Mouse (Mus musculus): Measurements from ENCODE around the gene Aggf1. TPM values are rescaled to one million over a fixed set of nuclear protein-coding genes. Genes with fewer than 3 reads are reported as not detected.
A peak's percentile ranks its signal among the peaks of the same experiment; 100 is the strongest.

Aggf1 gene
- polyA plus RNA-seq, 1 experiment from 2014 or later = 20.4 TPM

- no peak for ATAC-seq (ENCODE audit: extremely low read depth, insufficient number of reproducible peaks, low FRiP score, low TSS enrichment)
- Histone ChIP-seq H3K9ac (no peak overlapping the region), H3K4me1 (peaks cover 56% of the 10 kb centered on the region), H3K9me3 (no peaks in the 10 kb centered on the region; the same call in 1 of the 2 replicates), H3K4me2 (no peak overlapping the region), H3K4me3 (no peak overlapping the region), H3K27ac (replicated peaks) (no peak overlapping the region), H3K27me3 (replicated peaks) (no peaks in the 10 kb centered on the region), H3K36me3 (peaks cover 29% of the 10 kb centered on the region)
- 46% methylated on average over 11 of the region's 11 CpGs for WGBS
Observed at GRCm38 (mm10) chr13:95330507-95330906, 44.6 kb downstream of the Aggf1 start.

DNA sequence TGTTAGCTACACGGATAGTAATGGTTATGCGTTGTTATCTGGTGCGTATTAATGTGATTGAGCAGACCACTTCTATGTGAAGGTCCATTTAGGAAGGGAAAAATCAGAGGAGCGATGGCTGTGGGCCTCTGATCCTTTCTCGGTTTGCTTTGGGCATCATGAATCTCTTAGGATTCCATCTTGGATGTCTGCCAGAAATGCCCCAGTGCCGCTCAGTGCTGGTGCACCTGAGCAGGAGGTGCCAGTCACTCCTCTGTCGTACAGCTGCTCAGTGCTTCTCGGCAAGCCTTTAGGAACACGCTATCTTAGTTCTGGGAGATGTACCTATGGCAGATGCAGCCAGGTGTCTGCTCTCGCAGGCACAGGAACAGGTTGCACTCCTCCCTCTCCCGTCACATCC, 46.4 kb downstream of the Aggf1 start:
- H3K4me2 ChIP-seq = no peak overlapping the region
- no peak overlapping the region for H3K27ac ChIP-seq (replicated peaks)
- no peak for ATAC-seq (ENCODE audit: extremely low read depth, insufficient number of reproducible peaks, low FRiP score, low TSS enrichment)
- H3K36me3 ChIP-seq = peaks cover 14% of the 10 kb centered on the region; the same call in 1 of the 2 replicates
- no peak overlapping the region for H3K9ac ChIP-seq
- 77% methylated on average over 11 of the region's 11 CpGs for WGBS
- no peak overlapping the region for H3K4me3 ChIP-seq
- peaks cover 56% of the 10 kb centered on the region for H3K4me1 ChIP-seq
- H3K9me3 ChIP-seq = no peaks in the 10 kb centered on the region
- H3K27me3 ChIP-seq (replicated peaks) = no peaks in the 10 kb centered on the region

- peak overlapping the region; percentile 93 for H3K4me3 ChIP-seq
- ATAC-seq (ENCODE audit: extremely low read depth, insufficient number of reproducible peaks, low FRiP score, low TSS enrichment) = no peak
- 10% methylated on average over 5 of the region's 5 CpGs for WGBS
- peak overlapping the region; percentile 98 for H3K27ac ChIP-seq (replicated peaks)
- no peaks in the 10 kb centered on the region for H3K27me3 ChIP-seq (replicated peaks)
- peak overlapping the region; percentile 91 for H3K4me2 ChIP-seq
- H3K9ac ChIP-seq = peak overlapping the region; percentile 99
- peaks cover 53% of the 10 kb centered on the region for H3K4me1 ChIP-seq
- peaks cover 14% of the 10 kb centered on the region; the same call in 1 of the 2 replicates for H3K36me3 ChIP-seq
- no peaks in the 10 kb centered on the region for H3K9me3 ChIP-seq
Observed at GRCm38 (mm10) chr13:95327345-95327741, 47.8 kb downstream of the Aggf1 start.

- Histone ChIP-seq H3K4me2 (peak overlapping the region; percentile 91), H3K9me3 (no peaks in the 10 kb centered on the region), H3K4me1 (peaks cover 48% of the 10 kb centered on the region), H3K27me3 (replicated peaks) (no peaks in the 10 kb centered on the region), H3K9ac (peak overlapping the region; percentile 99), H3K4me3 (peak overlapping the region; percentile 93), H3K36me3 (peaks cover 14% of the 10 kb centered on the region; the same call in 1 of the 2 replicates), H3K27ac (replicated peaks) (peak overlapping the region; percentile 98)
- no peak for ATAC-seq (ENCODE audit: extremely low read depth, insufficient number of reproducible peaks, low FRiP score, low TSS enrichment)
- 15% methylated on average over 21 of the region's 21 CpGs for WGBS
Observed at GRCm38 (mm10) chr13:95326611-95327344, 48.4 kb downstream of the Aggf1 start.

DNA sequence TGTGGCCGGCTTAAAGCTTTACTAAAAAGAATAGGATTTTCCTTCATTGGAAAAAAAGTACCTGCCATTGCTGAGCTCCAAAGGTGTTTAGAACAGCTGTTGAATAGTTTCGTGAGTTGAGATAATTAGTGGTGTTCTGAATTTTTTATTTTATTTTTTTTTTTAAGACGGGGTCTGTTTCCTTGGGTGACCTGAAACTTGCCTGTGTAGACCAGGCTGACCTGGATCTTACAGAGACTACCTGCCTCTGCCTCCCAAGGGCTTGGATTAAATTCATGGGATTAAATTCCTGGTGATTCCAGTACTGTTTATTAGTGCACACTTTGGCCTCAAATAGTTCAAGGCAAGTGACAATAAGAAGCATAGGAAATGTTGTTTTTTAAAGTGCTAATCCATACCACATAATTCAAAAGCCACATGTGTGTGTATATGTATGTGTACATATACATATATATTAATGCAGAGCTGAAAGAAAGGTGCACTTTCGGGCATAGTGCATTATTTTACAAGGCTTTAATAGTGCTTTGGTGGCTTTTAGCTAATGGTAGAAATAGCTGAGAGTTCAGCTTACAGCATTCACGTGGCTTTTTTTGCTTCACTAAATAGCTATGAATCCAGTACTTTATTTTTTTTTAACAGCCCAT, 49.1 kb downstream of the Aggf1 start:
- H3K4me2 ChIP-seq = peak overlapping the region; percentile 91
- 13% methylated on average over 5 of the region's 5 CpGs for WGBS
- H3K27ac ChIP-seq (replicated peaks) = peak overlapping the region; percentile 98
- H3K4me3 ChIP-seq = peak overlapping the region; percentile 93
- no peaks in the 10 kb centered on the region for H3K27me3 ChIP-seq (replicated peaks)
- H3K9me3 ChIP-seq = no peaks in the 10 kb centered on the region
- H3K36me3 ChIP-seq = peaks cover 14% of the 10 kb centered on the region; the same call in 1 of the 2 replicates
- peak overlapping the region; percentile 99 for H3K9ac ChIP-seq
- H3K4me1 ChIP-seq = peaks cover 41% of the 10 kb centered on the region
- ATAC-seq (ENCODE audit: extremely low read depth, insufficient number of reproducible peaks, low FRiP score, low TSS enrichment) = no peak

- under 1% methylated on average over 63 of the region's 63 CpGs for WGBS
- no peaks in the 10 kb centered on the region for H3K27me3 ChIP-seq (replicated peaks)
- peaks cover 14% of the 10 kb centered on the region; the same call in 1 of the 2 replicates for H3K36me3 ChIP-seq
- peak overlapping the region; percentile 93 for H3K4me3 ChIP-seq
- ATAC-seq (ENCODE audit: extremely low read depth, insufficient number of reproducible peaks, low FRiP score, low TSS enrichment) = peak; percentile 31
- peak overlapping the region; percentile 91 for H3K4me2 ChIP-seq
- H3K9ac ChIP-seq = peak overlapping the region; percentile 99
- peak overlapping the region; percentile 98 for H3K27ac ChIP-seq (replicated peaks)
- peaks cover 37% of the 10 kb centered on the region for H3K4me1 ChIP-seq
- H3K9me3 ChIP-seq = no peaks in the 10 kb centered on the region
Observed at GRCm38 (mm10) chr13:95325080-95325906, 49.9 kb downstream of the Aggf1 start.

- Histone ChIP-seq H3K4me1 (peaks cover 33% of the 10 kb centered on the region), H3K4me2 (peak overlapping the region; percentile 91), H3K27me3 (replicated peaks) (no peaks in the 10 kb centered on the region), H3K27ac (replicated peaks) (peak overlapping the region; percentile 98), H3K4me3 (peak overlapping the region; percentile 93), H3K36me3 (peaks cover 13% of the 10 kb centered on the region; the same call in 1 of the 2 replicates), H3K9me3 (no peaks in the 10 kb centered on the region), H3K9ac (peak overlapping the region; percentile 99)
- WGBS = under 1% methylated on average over 22 of the region's 22 CpGs
- no peak for ATAC-seq (ENCODE audit: extremely low read depth, insufficient number of reproducible peaks, low FRiP score, low TSS enrichment)
Observed at GRCm38 (mm10) chr13:95324626-95325079, 50.5 kb downstream of the Aggf1 start.

- Histone ChIP-seq H3K9me3 (no peaks in the 10 kb centered on the region), H3K9ac (peak overlapping the region; percentile 99), H3K4me2 (peak overlapping the region; percentile 91), H3K27me3 (replicated peaks) (no peaks in the 10 kb centered on the region), H3K4me3 (peak overlapping the region; percentile 93), H3K36me3 (peaks cover 8% of the 10 kb centered on the region; the same call in 1 of the 2 replicates), H3K4me1 (peaks cover 32% of the 10 kb centered on the region), H3K27ac (replicated peaks) (peak overlapping the region; percentile 98)
- WGBS = 23% methylated on average over 15 of the region's 15 CpGs
- no peak for ATAC-seq (ENCODE audit: extremely low read depth, insufficient number of reproducible peaks, low FRiP score, low TSS enrichment)
Observed at GRCm38 (mm10) chr13:95323950-95324625, 51.1 kb downstream of the Aggf1 start.

DNA sequence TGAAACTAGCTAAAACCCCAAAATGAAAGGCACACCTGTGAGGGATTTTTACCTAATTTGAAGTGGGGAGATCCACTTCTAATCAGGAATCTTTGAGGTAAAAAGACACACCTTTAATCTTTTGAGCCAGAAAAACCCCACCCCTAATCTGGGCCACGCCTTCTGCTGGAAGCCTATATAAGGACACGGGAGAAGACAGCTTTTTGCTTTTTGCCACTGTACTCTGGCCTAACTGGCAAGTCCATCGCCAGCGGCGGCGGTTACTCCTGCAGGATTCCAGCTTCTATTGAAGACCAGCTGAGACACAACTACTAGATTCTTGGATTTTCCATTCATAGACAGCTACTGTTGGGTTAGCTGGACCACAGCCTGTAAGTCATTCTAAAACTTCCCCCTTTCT, 51.8 kb downstream of the Aggf1 start, which contains the start of gene Zbed3:
Gene Zbed3, plus strand, starts transcription at position 213 of the 400 bp plus-strand sequence.
- 81% methylated on average over 6 of the region's 6 CpGs for WGBS
- ATAC-seq (ENCODE audit: extremely low read depth, insufficient number of reproducible peaks, low FRiP score, low TSS enrichment) = no peak
- Histone ChIP-seq H3K36me3 (0 out of 2 replicates have a peak, but pooled peaks cover under 1% of the 10 kb centered on the region), H3K4me2 (peak within 1 kb of the TSS; percentile 91), H3K9me3 (no peaks in the 10 kb centered on the region), H3K4me3 (peak within 1 kb of the TSS; percentile 93), H3K4me1 (peaks cover 25% of the 10 kb centered on the region), H3K27ac (replicated peaks) (peak within 1 kb of the TSS; percentile 98), H3K27me3 (replicated peaks) (no peaks in the 10 kb centered on the region), H3K9ac (peak within 1 kb of the TSS; percentile 99)

- no peak overlapping the region for H3K4me3 ChIP-seq
- no peak for ATAC-seq (ENCODE audit: extremely low read depth, insufficient number of reproducible peaks, low FRiP score, low TSS enrichment)
- 57% methylated on average over 4 of the region's 4 CpGs for WGBS
Observed at GRCm38 (mm10) chr13:95320451-95320850, 54.7 kb downstream of the Aggf1 start.

More at GRCm38 (mm10) chr13:95320451-95320850, 54.7 kb downstream of the Aggf1 start:
- H3K9ac ChIP-seq = no peak overlapping the region
- no peaks in the 10 kb centered on the region for H3K9me3 ChIP-seq
- no peaks in the 10 kb centered on the region for H3K36me3 ChIP-seq
- H3K4me2 ChIP-seq = no peak overlapping the region
- H3K27ac ChIP-seq (replicated peaks) = no peak overlapping the region
- H3K27me3 ChIP-seq (replicated peaks) = no peaks in the 10 kb centered on the region
- no peaks in the 10 kb centered on the region; the same call in 1 of the 2 replicates for H3K4me1 ChIP-seq

Measured in heart, embryonic 13.5 days (tissue).